Mouse (Mus musculus): ENCODE data around the gene Gm13289.
"Not testable (repeated sequence)": the region's sequence is repeated elsewhere in the genome, so short reads cannot be mapped to it uniquely, and the experiment has no call there.

DNA sequence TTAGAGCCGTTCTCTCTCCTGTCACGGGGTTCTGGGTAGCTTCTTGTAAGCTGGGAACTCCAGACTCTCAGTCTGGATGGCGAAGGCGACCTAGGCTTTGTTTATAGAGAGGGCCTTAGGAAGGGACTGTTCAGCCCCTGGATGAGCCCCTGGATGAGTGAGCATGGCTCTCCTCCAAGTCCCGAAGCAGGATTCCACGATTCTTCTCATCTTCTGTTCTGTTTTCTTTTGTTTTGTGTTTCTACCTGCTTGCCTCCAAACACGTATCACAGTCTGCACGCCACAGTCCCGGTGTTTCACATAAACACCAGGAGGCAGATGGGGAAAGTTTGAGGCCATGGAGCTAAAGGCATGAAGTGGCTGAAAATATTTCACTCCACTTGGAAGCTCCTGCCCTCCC lies 18.0 kb upstream of the Gm13289 start:
- TF ChIP-seq POLR2A (IDR thresholded peaks at IDR 0.05; ENCODE audit: insufficient read depth, low read depth, low read length); CTCF (IDR thresholded peaks at IDR 0.05); EP300 (IDR thresholded peaks at IDR 0.05; ENCODE audit: insufficient read depth, low read depth, low read length): not testable (repeated sequence)
